Mouse (Mus musculus): Measurements from ENCODE around the gene Acot6.
"Not testable (repeated sequence)": the region's sequence is repeated elsewhere in the genome, so short reads cannot be mapped to it uniquely, and the experiment has no call there.

The Acot6 gene

DNA sequence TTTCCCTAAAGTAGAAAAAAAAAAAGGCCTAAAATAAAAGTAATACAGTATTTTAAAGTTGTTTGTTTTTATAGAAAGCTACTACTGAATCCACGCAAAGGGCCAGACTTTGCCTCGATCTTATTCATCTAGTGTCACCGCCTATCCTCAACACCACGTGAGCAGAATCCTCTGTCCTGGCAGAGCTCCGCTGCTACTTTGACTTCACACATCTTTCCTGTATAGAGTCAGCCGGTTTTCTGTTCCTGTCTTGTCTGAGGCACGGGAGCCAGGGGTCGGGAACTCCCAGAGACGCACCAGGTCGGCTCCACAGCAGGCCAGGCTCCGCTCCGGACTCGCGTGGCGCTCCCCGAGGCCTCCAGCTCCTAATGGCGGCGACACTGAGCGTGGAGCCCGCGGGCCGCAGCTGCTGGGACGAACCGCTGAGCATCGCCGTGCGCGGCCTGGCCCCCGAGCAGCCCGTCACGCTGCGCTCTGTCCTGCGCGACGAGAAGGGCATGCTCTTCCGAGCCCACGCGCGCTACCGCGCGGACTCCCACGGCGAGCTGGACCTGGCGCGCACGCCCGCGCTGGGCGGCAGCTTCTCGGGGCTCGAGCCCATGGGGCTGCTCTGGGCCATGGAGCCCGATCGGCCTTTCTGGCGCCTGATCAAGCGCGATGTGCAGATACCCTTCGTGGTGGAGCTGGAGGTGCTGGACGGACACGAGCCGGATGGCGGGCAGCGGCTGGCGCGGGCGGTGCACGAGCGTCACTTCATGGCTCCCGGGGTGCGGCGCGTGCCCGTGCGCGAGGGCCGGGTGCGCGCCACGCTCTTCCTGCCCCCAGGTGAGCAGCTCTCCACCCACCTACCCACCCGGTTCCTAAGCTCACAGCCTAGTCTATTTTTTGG is at the start of gene Acot6:
Gene Acot6 (plus strand): TSS at position 51 of the 889 bp plus-strand sequence.
- peak; percentile 6 to 41 for DNase-seq (ENCODE audit: low spot score in 2 of 2)

DNA sequence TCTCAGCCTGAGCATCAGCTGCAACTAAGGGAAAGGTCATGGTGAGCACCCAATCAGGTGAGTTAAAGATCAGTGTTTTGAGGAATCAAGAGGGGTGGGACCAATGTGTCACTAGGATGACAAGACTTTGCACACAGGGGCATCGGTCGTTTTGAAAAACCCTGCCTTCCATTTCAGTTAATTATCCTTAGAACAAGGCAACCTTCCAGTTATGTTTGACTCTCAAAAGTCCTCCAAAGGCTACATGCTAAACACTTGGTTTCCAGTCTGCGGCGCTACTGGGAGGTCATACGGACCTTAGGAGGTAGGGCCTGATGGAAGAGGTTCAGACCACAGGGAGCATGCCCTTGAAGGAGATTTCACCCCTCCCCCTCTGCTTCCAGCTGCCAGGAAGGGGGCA is 49.7 kb upstream of the Acot6 start:
- not testable (repeated sequence) for DNase-seq (ENCODE audit: low spot score in 2 of 2)

DNA sequence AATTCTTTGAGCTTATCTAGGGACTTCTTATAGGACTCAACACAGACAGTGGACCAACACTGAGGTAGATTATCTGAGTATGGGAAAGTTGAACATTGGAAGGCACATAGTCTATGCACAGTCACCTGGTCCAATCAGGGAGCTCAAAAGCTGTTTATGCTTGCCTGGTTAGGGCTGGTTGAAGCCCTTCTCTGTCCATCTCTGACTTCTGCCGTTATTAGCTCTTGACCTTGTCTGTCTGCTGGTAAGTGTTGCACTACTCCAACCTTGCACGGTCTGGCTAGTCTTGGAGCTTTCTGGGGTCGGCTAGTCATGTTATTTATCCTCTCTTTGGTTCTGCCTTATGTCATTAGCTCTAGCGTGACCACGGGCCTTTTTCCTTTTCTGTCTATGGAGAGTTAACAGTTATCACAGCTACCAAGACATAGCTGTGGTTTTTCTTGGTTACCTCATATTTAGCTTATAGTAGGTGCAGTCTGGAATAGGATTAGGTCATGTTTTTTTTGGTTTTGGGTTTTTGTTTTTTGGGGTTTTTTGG is 48.4 kb upstream of the Acot6 start, which contains the start of gene Acot3:
Gene Acot3 (plus strand): TSS at position 208 of the 538 bp plus-strand sequence.
- DNase-seq (ENCODE audit: low spot score in 2 of 2) = no peak

DNA sequence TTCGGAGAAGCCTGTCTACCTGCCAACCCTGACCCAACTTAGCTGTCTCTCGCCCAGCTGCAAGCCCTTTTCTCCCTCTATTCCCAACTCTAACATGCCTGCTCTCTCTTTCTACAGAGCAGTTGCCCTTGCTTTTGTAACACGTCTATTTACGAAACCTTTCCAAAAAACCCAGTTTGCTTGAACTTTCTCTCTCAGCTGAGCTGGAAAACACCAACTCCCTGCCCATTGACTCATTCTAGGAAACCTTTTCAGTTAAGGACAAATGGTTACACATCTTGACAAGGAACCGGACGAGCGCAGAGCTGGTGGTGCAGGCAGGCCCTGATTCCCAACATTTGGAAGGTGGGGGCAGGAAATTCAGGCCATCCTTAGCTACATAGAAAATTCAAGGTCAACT is 47.8 kb upstream of the Acot6 start:
- DNase-seq (ENCODE audit: low spot score in 2 of 2) = no peak

DNA sequence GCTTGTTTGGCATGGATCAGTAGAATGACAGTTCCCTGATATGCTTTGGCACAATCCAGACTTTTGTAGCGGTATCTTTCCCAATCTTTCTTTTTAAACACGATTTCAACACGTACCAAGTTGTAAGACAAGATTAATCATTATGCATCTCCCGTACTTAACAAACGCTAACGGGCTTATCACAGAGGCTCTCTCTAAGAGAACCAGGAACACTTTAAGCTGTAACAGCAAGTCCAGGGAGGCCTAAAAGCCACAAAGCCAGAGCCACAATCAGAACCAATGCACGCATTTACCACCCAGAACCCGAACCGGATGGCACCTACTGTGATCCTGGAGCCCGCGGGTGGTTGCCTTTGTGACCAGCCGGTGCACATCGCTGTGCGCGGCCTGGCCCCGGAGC is 47.3 kb upstream of the Acot6 start:
- DNase-seq (ENCODE audit: low spot score in 2 of 2) = no peak

DNA sequence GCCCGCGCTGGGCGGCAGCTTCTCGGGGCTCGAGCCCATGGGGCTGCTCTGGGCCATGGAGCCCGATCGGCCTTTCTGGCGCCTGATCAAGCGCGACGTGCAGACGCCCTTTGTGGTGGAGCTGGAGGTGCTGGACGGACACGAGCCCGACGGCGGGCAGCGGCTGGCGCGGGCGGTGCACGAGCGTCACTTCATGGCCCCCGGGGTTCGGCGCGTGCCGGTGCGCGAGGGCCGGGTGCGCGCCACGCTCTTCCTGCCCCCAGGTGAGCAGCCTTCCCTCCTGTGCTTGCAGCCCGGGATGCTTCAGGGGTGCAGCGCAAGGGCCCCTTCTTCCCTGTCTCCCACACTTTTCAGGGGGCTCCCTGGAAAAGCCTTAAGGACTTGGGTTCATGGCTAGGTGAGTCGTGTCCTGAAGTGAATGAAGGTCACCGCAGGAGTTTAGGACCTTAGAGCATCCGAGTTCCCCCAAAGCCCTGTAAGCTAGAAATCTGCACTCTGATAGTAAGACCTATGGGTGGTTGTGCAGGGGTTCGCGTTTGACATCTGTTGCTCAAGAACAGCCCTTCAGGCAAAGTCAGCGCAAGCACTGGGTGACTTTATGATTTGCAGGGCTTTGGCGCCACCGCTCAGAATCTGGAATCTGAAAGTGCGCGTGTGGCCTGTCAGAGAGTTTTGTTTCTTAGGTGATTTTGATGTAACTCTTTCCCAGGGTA is 46.6 kb upstream of the Acot6 start:
- DNase-seq (ENCODE audit: low spot score in 2 of 2) = no peak

DNA sequence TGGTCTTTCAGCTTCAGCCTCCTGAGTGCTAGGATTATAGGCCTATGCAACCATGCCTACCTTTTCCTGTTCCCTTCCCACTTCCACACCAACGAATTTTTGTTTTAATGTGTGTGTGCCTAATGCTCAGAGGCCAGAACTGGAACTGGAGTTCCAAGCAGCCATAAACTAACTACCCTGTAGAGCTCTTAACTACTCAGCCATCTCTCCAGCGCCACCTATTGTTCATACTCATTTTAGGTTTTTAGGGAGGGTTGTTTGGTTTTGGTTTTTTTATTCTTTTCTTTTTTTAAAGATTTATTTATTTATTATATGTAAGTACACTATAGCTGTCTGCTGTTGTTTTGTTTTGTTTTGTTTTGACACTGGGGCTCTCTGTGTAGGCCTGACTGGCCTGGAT is 39.5 kb upstream of the Acot6 start:
- peak in 1 of 2 experiments; percentile 16 for DNase-seq (ENCODE audit: low spot score in 2 of 2)

DNA sequence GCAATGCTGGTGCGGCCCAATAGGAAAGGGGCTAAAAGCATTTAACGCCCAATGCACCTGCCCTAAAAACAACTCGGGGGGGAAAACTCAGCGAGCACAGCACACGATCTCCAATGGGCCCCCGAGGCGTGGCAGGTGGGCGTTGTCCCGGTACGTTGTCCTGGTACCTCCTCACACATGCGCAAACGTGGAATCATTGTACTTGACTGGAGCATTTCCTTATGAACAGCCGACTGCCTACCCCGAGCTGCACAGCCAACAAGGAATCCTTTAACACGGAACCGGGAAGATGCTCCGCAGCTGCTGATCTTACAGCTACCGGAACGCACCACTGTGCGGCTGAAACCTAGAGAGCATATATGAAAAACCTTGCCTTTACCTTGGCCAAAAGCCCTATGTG is 38.1 kb upstream of the Acot6 start:
- DNase-seq (ENCODE audit: low spot score in 2 of 2) = no peak

DNA sequence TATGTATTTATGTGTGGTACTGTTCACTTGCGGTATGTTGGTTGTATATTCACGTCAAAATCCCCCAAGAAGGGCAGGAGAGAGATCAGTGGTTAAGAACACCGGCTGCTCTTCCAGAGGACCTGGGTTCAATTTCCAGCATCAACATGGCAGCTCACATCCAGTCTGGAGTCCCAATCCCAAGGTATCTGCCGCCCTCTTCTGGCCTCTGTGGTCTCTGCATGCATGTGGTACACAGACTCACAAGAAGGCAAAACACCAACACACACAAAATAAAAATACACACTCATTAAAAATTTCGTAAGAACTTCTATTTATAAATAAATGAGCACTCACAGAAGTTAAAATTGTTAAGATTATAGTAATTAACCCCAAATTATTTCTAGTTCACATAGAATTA is 37.2 kb upstream of the Acot6 start:
- DNase-seq (ENCODE audit: low spot score in 2 of 2) = no peak

DNA sequence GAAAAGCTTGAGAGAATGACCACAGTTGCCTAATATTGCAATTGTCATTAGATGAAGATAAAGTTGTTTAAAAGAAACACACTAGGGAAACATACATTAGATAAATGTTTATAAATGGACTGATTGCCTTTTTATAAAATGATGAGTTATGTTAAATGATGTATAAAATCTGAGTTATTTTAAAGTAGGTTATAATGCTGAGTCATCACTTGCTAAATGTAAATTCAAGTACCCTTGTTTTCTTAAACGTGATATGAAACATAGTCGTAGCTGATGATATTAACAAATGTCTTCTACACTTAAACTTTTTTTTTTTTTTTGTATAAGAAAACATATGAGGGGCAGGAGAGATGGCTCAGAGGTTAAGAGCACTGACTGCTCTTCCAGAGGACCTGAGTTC is 36.6 kb upstream of the Acot6 start:
- no peak for DNase-seq (ENCODE audit: low spot score in 2 of 2)

DNA sequence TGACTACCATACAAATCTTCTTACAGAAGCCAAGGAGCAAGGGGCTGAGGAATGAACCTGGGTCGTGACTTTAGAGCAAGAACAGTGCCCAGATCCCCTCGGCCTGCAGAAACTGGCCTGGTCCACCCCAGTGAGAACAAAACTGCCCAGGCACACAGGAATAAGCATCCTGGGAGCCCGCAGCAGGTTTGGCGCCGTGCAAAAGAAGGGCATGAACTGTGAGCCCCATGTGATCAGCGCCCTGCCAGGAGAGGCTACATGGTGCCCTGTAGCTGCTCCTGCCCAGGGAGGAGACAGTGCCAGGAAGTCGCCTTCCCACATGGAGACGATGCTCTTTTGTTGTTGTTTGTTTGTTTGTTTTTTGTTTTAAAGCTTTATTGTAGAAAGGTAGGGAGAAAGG is 35.8 kb upstream of the Acot6 start:
- no peak for DNase-seq (ENCODE audit: low spot score in 2 of 2)

DNA sequence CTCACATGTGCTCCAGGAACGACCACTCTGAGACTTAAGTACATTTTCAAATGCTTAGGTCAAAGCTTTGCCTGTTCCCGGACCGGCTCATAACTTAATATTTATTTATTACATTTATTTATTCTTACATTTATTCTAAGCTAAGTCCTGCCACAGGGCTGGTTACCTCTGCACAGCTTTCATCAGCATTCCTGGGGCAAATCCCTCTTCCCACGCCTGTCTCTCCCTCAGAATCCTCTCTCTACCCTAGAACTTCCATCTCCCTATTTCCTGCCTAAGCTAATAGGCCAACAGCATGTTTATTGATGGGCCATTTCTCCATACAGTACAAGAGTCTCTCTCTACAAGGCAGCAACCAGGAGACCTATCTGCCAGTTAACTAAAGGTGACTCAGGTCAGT is 32.7 kb upstream of the Acot6 start:
- DNase-seq (ENCODE audit: low spot score in 2 of 2) = no peak

DNA sequence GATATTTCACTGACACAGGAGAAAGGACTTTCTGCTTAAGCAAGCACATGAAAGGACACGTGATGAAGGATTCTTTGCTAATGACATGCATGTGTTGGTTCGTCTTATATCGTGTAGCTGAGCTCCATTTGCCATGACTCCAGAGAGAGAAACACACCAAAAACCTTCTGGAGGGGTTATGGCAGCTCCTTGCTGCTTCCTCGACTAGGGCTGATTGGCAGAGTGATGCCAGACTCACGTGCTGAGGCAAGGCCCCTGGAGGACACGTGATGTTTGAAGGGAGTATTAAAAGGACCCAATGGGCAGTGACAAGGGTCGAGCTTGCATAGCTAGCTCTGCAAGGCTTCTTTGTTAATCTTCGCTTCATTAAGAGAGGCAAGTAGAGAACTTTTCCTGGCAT is 32.2 kb upstream of the Acot6 start:
- no peak for DNase-seq (ENCODE audit: low spot score in 2 of 2)

DNA sequence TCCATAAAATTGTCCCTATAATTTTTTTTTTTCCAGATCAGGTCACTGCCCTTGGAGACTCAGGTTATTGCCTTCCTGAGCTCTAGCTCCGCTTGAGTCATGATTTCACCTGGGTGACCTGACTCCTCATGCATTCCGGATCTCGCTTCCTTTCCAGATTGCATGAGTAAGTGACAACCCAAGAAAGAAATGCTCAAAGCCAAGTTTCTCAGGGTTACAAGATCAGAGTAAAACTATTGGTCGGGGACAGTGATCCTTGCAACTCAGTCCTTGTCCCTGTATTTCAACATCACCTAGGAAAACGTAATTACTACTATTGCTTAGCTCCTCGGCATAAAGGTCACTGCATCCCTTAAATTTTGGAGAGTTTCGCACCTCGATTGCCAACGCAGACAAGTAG is 31.5 kb upstream of the Acot6 start, which contains the start of gene Acot5:
Gene Acot5 (plus strand): TSS at position 340 of the 400 bp plus-strand sequence.
- DNase-seq (ENCODE audit: low spot score in 2 of 2) = no peak

DNA sequence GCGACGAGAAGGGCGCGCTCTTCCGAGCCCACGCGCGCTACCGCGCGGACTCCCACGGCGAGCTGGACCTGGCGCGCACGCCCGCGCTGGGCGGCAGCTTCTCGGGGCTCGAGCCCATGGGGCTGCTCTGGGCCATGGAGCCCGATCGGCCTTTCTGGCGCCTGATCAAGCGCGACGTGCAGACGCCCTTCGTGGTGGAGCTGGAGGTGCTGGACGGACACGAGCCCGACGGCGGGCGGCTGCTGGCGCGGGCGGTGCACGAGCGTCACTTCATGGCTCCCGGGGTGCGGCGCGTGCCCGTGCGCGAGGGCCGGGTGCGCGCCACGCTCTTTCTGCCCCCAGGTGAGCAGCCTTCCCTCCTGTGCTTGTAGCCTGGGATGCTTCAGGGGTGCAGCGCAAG is 30.9 kb upstream of the Acot6 start:
- peak in 1 of 2 experiments; percentile 17 for DNase-seq (ENCODE audit: low spot score in 2 of 2)

DNA sequence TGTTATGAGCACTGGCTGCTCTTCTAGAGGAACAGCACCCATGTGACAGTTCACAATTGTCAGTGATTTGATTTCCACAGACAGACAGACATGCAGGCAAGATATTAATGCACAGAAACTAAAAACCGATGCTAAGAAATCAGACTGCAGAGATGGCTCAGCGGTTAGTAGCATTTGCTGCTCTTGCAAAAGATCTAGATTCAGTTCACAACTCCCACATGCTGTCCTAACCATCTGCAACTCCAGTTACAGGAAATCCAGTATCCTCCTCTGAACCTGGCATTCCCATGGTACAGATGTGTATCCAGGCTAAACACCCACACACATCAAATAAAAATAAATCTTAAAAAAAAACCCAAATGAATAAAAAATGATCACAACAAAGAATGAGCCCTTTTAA is 28.8 kb upstream of the Acot6 start:
- DNase-seq (ENCODE audit: low spot score in 2 of 2) = no peak

DNA sequence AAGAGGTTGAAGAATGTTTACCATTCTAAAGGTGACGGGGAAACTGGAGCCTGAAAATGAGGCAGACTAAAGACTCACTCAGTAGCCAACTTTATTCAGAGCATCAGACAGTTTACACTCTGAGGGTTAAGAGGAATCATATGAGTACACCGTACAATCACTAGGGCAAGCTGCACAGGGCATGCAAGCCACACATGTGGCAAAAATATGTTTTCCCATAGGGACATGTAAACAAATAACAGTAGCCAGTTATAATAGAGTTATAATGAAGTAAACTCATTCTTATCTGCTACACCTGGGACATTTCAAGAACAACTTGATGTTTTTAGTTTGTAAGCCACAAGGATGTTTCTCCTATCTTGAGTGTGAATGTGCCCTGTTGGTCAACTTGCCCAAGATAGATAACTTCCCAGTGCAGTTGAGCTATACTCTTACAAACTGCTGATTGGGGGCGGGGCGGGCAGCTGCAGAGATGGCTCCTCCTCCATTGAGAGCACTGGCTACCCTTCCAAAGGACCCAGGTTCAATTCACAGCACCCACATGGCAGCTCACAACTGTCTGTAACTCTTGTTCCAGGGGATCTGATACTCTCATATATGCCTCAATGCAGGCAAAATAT is 23.0 kb upstream of the Acot6 start:
- DNase-seq (ENCODE audit: low spot score in 2 of 2) = no peak

DNA sequence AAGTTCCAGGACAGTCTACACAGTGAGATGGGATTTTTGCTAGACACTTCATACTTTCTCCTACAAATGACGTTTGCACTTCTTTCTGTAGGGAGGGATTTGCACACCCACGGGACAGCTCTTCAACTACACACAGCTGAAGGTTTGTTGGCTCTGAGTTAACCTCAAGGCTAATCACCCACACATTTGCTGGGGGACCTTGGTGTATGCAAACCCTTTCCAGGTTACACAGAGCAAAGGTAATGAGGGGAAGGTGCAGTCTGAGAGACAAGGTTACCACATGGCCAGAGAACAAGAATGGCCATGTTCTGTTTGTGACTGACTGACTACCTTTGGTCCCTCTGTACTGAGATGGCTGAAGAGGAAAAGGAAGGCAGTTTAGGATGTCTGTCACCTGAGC is 16.6 kb upstream of the Acot6 start:
- DNase-seq (ENCODE audit: low spot score in 2 of 2) = no peak

DNA sequence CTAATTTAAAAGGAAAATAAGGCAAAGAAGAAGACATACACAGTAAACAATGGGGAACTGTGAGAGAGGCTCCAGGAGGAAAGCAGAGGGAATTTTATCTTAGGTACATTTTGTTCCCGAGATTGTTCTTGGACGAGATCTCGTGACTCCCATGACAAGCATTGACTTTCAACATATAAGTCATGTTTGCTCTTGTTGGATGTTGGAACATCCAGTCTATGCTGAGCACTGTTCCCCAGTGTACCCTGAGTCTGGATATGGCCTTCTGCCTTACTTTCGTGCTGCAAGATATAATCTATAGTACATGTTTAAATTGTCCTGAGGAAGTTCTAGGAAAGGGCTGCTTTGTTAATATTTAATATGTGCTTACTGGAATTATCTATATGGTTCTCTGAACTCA is 15.9 kb upstream of the Acot6 start:
- DNase-seq (ENCODE audit: low spot score in 2 of 2) = no peak

DNA sequence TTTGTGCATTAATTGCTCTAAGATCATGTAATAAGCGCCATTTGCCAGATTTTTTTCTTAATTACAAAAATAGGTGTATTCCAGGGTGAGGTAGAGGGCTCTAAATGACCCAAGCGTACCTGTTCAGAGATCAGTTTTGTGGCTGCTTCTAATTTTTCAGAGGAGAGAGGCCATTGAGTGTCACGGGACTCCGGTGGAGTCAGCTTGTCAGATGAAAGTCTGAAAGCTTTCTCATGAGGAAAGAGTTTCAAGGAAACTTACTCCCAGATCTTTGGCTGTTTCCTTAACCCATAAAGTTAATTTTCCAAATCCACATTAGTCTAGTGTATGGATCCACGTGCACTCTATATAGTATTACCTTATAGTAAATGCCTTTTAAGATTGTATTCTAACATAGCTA is 5.8 kb upstream of the Acot6 start:
- not testable (repeated sequence) for DNase-seq (ENCODE audit: low spot score in 2 of 2)

DNA sequence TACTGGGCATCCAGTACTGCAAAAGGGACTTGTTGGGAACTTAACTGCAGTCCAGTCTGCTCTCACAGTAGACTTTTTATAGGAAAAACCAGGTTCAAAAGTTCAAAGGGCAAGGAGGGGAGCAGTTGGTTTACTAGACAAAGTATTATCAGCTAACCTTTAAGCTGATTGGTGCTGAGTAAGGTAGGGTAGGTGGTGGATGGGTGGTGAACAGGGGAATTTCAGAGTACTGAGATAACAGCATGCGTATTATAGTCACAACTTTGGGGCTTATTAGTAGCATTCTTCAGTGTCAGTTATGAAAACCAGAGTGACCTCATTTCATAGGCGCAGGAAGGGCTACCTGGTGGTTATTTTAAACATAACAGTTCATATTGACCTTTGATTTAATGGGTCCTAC is 849 bp upstream of the Acot6 start:
- no peak for DNase-seq (ENCODE audit: low spot score in 2 of 2)

DNA sequence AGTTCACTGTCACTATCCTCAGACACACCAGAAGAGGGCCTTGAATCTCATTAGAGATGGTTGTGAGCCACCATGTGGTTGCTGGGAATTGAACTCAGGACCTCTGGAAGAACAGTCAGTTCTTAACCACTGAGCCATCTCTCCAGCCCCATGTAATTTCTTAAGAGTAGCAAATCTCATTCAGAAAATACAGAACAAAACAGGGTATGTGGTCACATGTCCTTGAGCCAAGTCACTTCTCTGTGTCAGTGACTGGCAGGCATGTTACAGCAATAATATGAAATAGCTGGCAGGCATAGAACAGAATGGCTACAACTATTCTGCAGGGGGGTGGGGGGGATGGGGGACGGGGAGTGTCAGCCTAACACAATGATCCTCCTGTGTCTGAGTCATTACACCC is 383 bp upstream of the Acot6 start:
- no peak for DNase-seq (ENCODE audit: low spot score in 2 of 2)
